Comparison of ENCODE assay signal across 8 mouse cellular contexts in the genomic region with DNA sequence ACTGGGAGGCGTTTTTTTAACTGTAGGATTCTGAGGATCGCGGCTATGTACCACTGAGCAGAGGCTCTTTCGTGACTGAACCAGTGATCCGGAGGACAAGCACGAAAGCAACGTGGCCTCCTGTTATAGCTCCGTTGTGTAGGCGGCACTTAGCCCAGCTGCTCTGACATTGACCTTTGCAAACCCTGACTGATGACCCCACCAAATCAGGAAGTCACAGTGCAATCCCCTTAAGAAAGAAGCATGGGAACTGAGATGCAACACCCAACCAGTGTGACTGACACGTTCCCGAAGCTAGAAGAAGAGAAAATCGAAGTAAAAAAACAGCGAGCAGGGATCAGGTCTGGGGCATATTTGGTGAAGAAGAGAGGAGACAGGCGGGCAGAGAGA. TPM values are rescaled to one million over a fixed set of nuclear protein-coding genes. Genes with fewer than 3 reads are reported as not detected.
DNase-seq lines count a peak whose midpoint lies in the region; ATAC-seq and TF ChIP-seq lines count a peak whose summit lies in the region.

No protein-coding gene starts in this region.

- DNase-seq in lung, adult 18-20 months = peak; percentile 30 to 40
- DNase-seq in lung, adult 2 months = no peak
- DNase-seq in right cerebral cortex, postnatal 25 days = no peak
- DNase-seq in thymus, postnatal 4 days = no peak

- peak overlapping the region; percentile 56 for H3K4me2 ChIP-seq in heart, embryonic 15.5 days
- peak overlapping the region; percentile 27 for H3K4me2 ChIP-seq in limb, embryonic 15.5 days

- H3K9ac ChIP-seq in heart, embryonic 15.5 days = no peak overlapping the region
- no peak overlapping the region for H3K9ac ChIP-seq in limb, embryonic 15.5 days

- no peak for TF ChIP-seq CTCF in lung, adult 2 months (IDR thresholded peaks at IDR 0.05; ENCODE audit: insufficient read depth, low read length)

- 0 out of 2 replicates have a peak overlapping the region, but pooled peaks have one; percentile 11 for H3K27ac ChIP-seq in heart, embryonic 15.5 days
- H3K27ac ChIP-seq in limb, embryonic 15.5 days = no peak overlapping the region

- no peak overlapping the region for H3K4me3 ChIP-seq in lung, adult 2 months (replicated peaks; ENCODE audit: extremely low read depth, low read depth, low read length)
- H3K4me3 ChIP-seq in heart, embryonic 15.5 days = peak overlapping the region; percentile 12
- H3K4me3 ChIP-seq in limb, embryonic 15.5 days = 0 out of 2 replicates have a peak overlapping the region, but pooled peaks have one; percentile 4

- 44% methylated on average over 14 of the region's 14 CpGs for WGBS in lung, adult 2 months
- WGBS in heart, embryonic 15.5 days = 45% methylated on average over 14 of the region's 14 CpGs
- 59% methylated on average over 14 of the region's 14 CpGs for WGBS in limb, embryonic 15.5 days

- H3K36me3 ChIP-seq in heart, embryonic 15.5 days = no peaks in the 10 kb centered on the region
- H3K36me3 ChIP-seq in limb, embryonic 15.5 days = no peaks in the 10 kb centered on the region

- H3K9me3 ChIP-seq in heart, embryonic 15.5 days (replicated peaks) = no peaks in the 10 kb centered on the region
- H3K9me3 ChIP-seq in limb, embryonic 15.5 days = no peaks in the 10 kb centered on the region

- no peak for TF ChIP-seq POLR2A in lung, adult 2 months (IDR thresholded peaks at IDR 0.05; ENCODE audit: borderline replicate concordance, extremely low read depth, low read depth, low read length)

- no peaks in the 10 kb centered on the region for H3K27me3 ChIP-seq in heart, embryonic 15.5 days
- H3K27me3 ChIP-seq in limb, embryonic 15.5 days = no peaks in the 10 kb centered on the region

- no peak for ATAC-seq in heart, embryonic 15.5 days (replicated peaks; ENCODE audit: insufficient number of reproducible peaks, insufficient read depth, low FRiP score, low read depth)
- no peak for ATAC-seq in limb, embryonic 15.5 days (ENCODE audit: insufficient number of reproducible peaks, low FRiP score, low TSS enrichment, low read depth)
- peak; percentile 84 for ATAC-seq in monocyte, adult 5-6 weeks (replicated peaks; ENCODE audit: insufficient number of reproducible peaks, low FRiP score, low TSS enrichment, poor library complexity, severe bottlenecking)
- no peak for ATAC-seq in frontal cortex, adult (ENCODE audit: low TSS enrichment)

- H3K4me1 ChIP-seq in lung, adult 2 months (ENCODE audit: control insufficient read depth, insufficient read depth, low read length) = no peaks in the 10 kb centered on the region
- H3K4me1 ChIP-seq in heart, embryonic 15.5 days (replicated peaks) = peaks cover 5% of the 10 kb centered on the region; the same call in 1 of the 2 replicates
- peaks cover 8% of the 10 kb centered on the region; the same call in 1 of the 2 replicates for H3K4me1 ChIP-seq in limb, embryonic 15.5 days

RNA-seq across cellular contexts. Expression of a gene that starts 6.6 kb away (rescaled TPM):
- polyA plus RNA-seq in lung, adult 2 months (2012; rRNA removed) = not detected in 2 replicates
- polyA plus RNA-seq in heart, embryonic 15.5 days (2015; fragmentation: Nextera tagmentation; extraction: Ambion mirVana) = not detected in 2 replicates
- polyA plus RNA-seq in limb, embryonic 15.5 days (2015; fragmentation: Nextera tagmentation; extraction: Ambion mirVana) = not detected in 2 replicates
- total RNA-seq in monocyte, adult 5-6 weeks (2017) = not detected in 3 replicates

RNA-seq across cellular contexts. Expression of a gene that starts 9.6 kb away (rescaled TPM):
- not detected in 2 replicates for polyA plus RNA-seq in lung, adult 2 months (2012; rRNA removed)
- not detected in 2 replicates for polyA plus RNA-seq in heart, embryonic 15.5 days (2015; fragmentation: Nextera tagmentation; extraction: Ambion mirVana)
- not detected in 2 replicates for polyA plus RNA-seq in limb, embryonic 15.5 days (2015; fragmentation: Nextera tagmentation; extraction: Ambion mirVana)
- total RNA-seq in monocyte, adult 5-6 weeks (2017) = not detected in 3 replicates

RNA-seq across cellular contexts. Expression of a gene that starts 10.2 kb away (rescaled TPM):
- 0.05 and 0.06 TPM in 2 replicates for polyA plus RNA-seq in lung, adult 2 months (2012; rRNA removed)
- polyA plus RNA-seq in heart, embryonic 15.5 days (2015; fragmentation: Nextera tagmentation; extraction: Ambion mirVana) = 0.14 and 0.38 TPM in 2 replicates
- 0.35 and 0.47 TPM in 2 replicates for polyA plus RNA-seq in limb, embryonic 15.5 days (2015; fragmentation: Nextera tagmentation; extraction: Ambion mirVana)
- total RNA-seq in monocyte, adult 5-6 weeks (2017) = not detected in 3 replicates

RNA-seq across cellular contexts. Expression of a gene that starts 30.7 kb away (rescaled TPM):
- polyA plus RNA-seq in lung, adult 2 months (2012; rRNA removed) = not detected in 2 replicates
- 0.63 TPM in 1 of 2 replicates, not detected in the other for polyA plus RNA-seq in heart, embryonic 15.5 days (2015; fragmentation: Nextera tagmentation; extraction: Ambion mirVana)
- polyA plus RNA-seq in limb, embryonic 15.5 days (2015; fragmentation: Nextera tagmentation; extraction: Ambion mirVana) = not detected in 2 replicates
- total RNA-seq in monocyte, adult 5-6 weeks (2017) = not detected in 3 replicates

RNA-seq across cellular contexts. Expression of a gene that starts 39.3 kb away (rescaled TPM):
- not detected in 2 replicates for polyA plus RNA-seq in lung, adult 2 months (2012; rRNA removed)
- not detected in 2 replicates for polyA plus RNA-seq in heart, embryonic 15.5 days (2015; fragmentation: Nextera tagmentation; extraction: Ambion mirVana)
- not detected in 2 replicates for polyA plus RNA-seq in limb, embryonic 15.5 days (2015; fragmentation: Nextera tagmentation; extraction: Ambion mirVana)
- total RNA-seq in monocyte, adult 5-6 weeks (2017) = not detected in 3 replicates

Comparison
In these comparisons a context has a peak if more than half of its experiments do, and no peak if none do; other contexts are left out.
1. DNase-seq: peak in lung, adult 18-20 months (2 of 2); none in lung, adult 2 months (single experiment), right cerebral cortex, postnatal 25 days (single experiment) and thymus, postnatal 4 days (single experiment).